Comparison of ENCODE assay signal across 8 mouse cellular contexts in the genomic region with DNA sequence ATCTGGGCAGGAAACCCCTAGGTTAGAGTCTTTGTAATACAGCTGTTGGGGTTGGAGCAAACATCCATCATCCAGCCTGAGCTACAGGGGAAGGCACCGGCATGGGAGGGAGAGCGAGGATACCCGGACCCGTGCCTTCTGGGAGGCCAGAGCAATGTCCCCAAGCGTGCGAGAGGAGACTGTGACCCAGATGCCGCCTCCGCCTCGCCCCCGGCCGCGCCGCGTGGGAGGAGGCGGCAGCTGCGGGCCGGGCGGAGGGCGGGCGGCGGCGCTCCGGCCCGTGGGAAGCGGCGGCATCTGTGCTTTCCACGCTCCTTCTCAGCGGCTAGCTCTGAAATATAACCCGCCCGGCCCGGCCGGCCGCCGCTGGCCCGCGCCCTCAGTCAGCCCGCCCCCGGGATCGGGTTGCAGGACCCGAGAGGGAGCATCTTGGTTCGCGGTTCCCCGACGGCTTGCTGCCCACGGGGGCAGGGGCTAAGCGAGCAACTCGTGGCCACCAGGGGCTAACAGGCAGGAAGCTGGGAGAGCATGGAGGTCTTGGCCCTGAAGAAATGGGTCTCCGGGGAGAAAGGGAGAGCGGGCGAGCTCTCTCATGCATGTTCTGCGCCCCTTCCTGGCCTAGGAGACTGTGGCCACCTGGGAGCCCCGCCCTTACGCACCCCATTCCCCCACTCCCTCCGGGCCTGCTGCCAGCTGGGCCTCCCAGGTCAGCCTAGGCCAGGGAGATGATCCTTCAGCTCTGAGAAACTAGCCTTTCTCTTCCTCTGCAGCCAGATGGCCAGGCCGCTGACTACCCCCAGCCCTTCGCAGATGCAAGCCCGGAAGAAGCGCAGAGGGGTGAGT. TPM values are rescaled to one million over a fixed set of nuclear protein-coding genes. Genes with fewer than 3 reads are reported as not detected.
DNase-seq lines count a peak whose midpoint lies in the region; ATAC-seq and TF ChIP-seq lines count a peak whose summit lies in the region.

No protein-coding gene starts in this region.

- 0 out of 2 replicates have a peak overlapping the region, but pooled peaks have one; percentile 22 for H3K9ac ChIP-seq in forebrain, postnatal 0 days
- peak overlapping the region; percentile 38 for H3K9ac ChIP-seq in limb, embryonic 12.5 days (replicated peaks)
- peak overlapping the region; percentile 52 for H3K9ac ChIP-seq in midbrain, embryonic 16.5 days (ENCODE audit: low read depth, low read length)

- H3K4me2 ChIP-seq in forebrain, postnatal 0 days (ENCODE audit: low read depth) = peak overlapping the region; percentile 41
- H3K4me2 ChIP-seq in limb, embryonic 12.5 days = peak overlapping the region; percentile 66
- H3K4me2 ChIP-seq in midbrain, embryonic 16.5 days (ENCODE audit: low read length) = peak overlapping the region; percentile 52

- peak; percentile 34; the same call in 1 of the 2 replicates for ATAC-seq in forebrain, postnatal 0 days
- 0 out of 4 replicates have a peak, but pooled peaks have one; percentile 3 to 14 for ATAC-seq in hematopoietic stem cell, adult 5-6 weeks (replicated peaks in 1 of 2; ENCODE audit: insufficient read depth in 1 of 2, low FRiP score in 2 of 2, low TSS enrichment in 1 of 2, low read depth in 1 of 2, poor library complexity in 2 of 2, severe bottlenecking in 2 of 2)
- peak; percentile 66; the same call in 1 of the 2 replicates for ATAC-seq in limb, embryonic 12.5 days (ENCODE audit: insufficient number of reproducible peaks, insufficient read depth, low FRiP score, low TSS enrichment, low read depth)
- no peak for ATAC-seq in midbrain, embryonic 16.5 days

- H3K4me1 ChIP-seq in spleen, adult 2 months (ENCODE audit: control insufficient read depth, insufficient read depth, insufficient read length) = peaks cover 19% of the 10 kb centered on the region
- no peaks in the 10 kb centered on the region for H3K4me1 ChIP-seq in forebrain, postnatal 0 days (ENCODE audit: insufficient read depth)
- peaks cover 37% of the 10 kb centered on the region for H3K4me1 ChIP-seq in limb, embryonic 12.5 days (replicated peaks)
- peaks cover 4% of the 10 kb centered on the region; the same call in 1 of the 2 replicates for H3K4me1 ChIP-seq in midbrain, embryonic 16.5 days (ENCODE audit: control insufficient read depth, insufficient read depth, low read length)

- H3K36me3 ChIP-seq in spleen, adult 2 months (ENCODE audit: control insufficient read depth, insufficient read depth, low read length) = no peaks in the 10 kb centered on the region
- no peaks in the 10 kb centered on the region for H3K36me3 ChIP-seq in forebrain, postnatal 0 days (ENCODE audit: insufficient read depth)
- no peaks in the 10 kb centered on the region for H3K36me3 ChIP-seq in limb, embryonic 12.5 days
- H3K36me3 ChIP-seq in midbrain, embryonic 16.5 days (ENCODE audit: control insufficient read depth, insufficient read depth, low read length) = no peaks in the 10 kb centered on the region

- no peaks in the 10 kb centered on the region for H3K9me3 ChIP-seq in forebrain, postnatal 0 days (ENCODE audit: low read length)
- H3K9me3 ChIP-seq in limb, embryonic 12.5 days = no peaks in the 10 kb centered on the region
- H3K9me3 ChIP-seq in midbrain, embryonic 16.5 days (replicated peaks; ENCODE audit: control insufficient read depth, low read length, poor library complexity, severe bottlenecking) = no peaks in the 10 kb centered on the region

- no peak for TF ChIP-seq POLR2A in spleen, adult 2 months (IDR thresholded peaks at IDR 0.05; ENCODE audit: low read depth, low read length)

- H3K27ac ChIP-seq in spleen, adult 2 months (ENCODE audit: insufficient read depth, low read length) = peak overlapping the region; percentile 5; the same call in 1 of the 2 replicates
- H3K27ac ChIP-seq in forebrain, postnatal 0 days (ENCODE audit: low read depth, low read length) = 0 out of 2 replicates have a peak overlapping the region, but pooled peaks have one; percentile 36
- H3K27ac ChIP-seq in limb, embryonic 12.5 days = peak overlapping the region; percentile 42
- H3K27ac ChIP-seq in midbrain, embryonic 16.5 days (ENCODE audit: low read length) = no peak overlapping the region

- no peak for TF ChIP-seq CTCF in spleen, adult 2 months (IDR thresholded peaks at IDR 0.05; ENCODE audit: extremely low read depth, insufficient read depth, insufficient read length, insufficient replicate concordance)
- no peak for TF ChIP-seq CTCF in forebrain, postnatal 0 days (IDR thresholded peaks at IDR 0.05; ENCODE audit: low read depth)

- H3K4me3 ChIP-seq in spleen, adult 2 months (ENCODE audit: extremely low read depth, insufficient read depth, insufficient read length) = peak overlapping the region; percentile 26; the same call in 1 of the 2 replicates
- H3K4me3 ChIP-seq in forebrain, postnatal 0 days (ENCODE audit: low read depth, low read length) = peak overlapping the region; percentile 25
- peak overlapping the region; percentile 38 for H3K4me3 ChIP-seq in limb, embryonic 12.5 days (replicated peaks)
- H3K4me3 ChIP-seq in midbrain, embryonic 16.5 days (ENCODE audit: low read depth, low read length) = peak overlapping the region; percentile 33

- DNase-seq in spleen, adult 2 months (ENCODE audit: low read depth in 1 of 2, low spot score in 2 of 2) = no peak
- no peak for DNase-seq in spleen, adult 12 weeks (ENCODE audit: low spot score)
- DNase-seq in forebrain, postnatal 0 days = no peak
- peak; percentile 49 for DNase-seq in yolk sac, embryonic 10.5 days (ENCODE audit: low spot score)
- no peak for DNase-seq in layer of hippocampus, adult 9-10 months (ENCODE audit: low spot score)

- WGBS in spleen, adult 2 months = 7% methylated on average over 54 of the region's 58 CpGs
- WGBS in forebrain, postnatal 0 days = 13% methylated on average over 52 of the region's 58 CpGs
- 4% methylated on average over 58 of the region's 58 CpGs for WGBS in limb, embryonic 12.5 days
- whole genome bisulfite sequencing in midbrain, embryonic 16.5 days = 5% methylated on average over 55 of the region's 58 CpGs

- H3K27me3 ChIP-seq in spleen, adult 2 months (ENCODE audit: control insufficient read depth, insufficient read depth, low read length) = peaks cover 3% of the 10 kb centered on the region; the same call in 1 of the 2 replicates
- H3K27me3 ChIP-seq in forebrain, postnatal 0 days (ENCODE audit: insufficient read depth, low read length) = peaks cover 23% of the 10 kb centered on the region
- peaks cover 58% of the 10 kb centered on the region for H3K27me3 ChIP-seq in limb, embryonic 12.5 days
- peaks cover 24% of the 10 kb centered on the region for H3K27me3 ChIP-seq in midbrain, embryonic 16.5 days (ENCODE audit: control insufficient read depth, insufficient read depth, low read depth, low read length)

RNA-seq across cellular contexts. Expression of a gene that starts 6.2 kb away (rescaled TPM):
- 2.1 and 2.9 TPM in 2 replicates for polyA plus RNA-seq in spleen, adult 2 months (2012; rRNA removed)
- total RNA-seq in forebrain, postnatal 0 days (2014; rRNA removed) = 3.6 and 6.3 TPM in 2 replicates
- 4.2 and 4.6 TPM in 2 replicates for polyA plus RNA-seq in forebrain, postnatal 0 days (2015; fragmentation: Nextera tagmentation; extraction: Ambion mirVana)
- not detected in 2 replicates for total RNA-seq in hematopoietic stem cell, adult 5-6 weeks (2017)
- 2.8 and 3.2 TPM in 2 replicates for polyA plus RNA-seq in limb, embryonic 12.5 days (2016; fragmentation: Nextera tagmentation; extraction: Ambion mirVana)
- 5.6 and 6.2 TPM in 2 replicates for polyA plus RNA-seq in midbrain, embryonic 16.5 days (2015; fragmentation: Nextera tagmentation; extraction: Ambion mirVana)

RNA-seq across cellular contexts. Expression of a gene that starts 22.6 kb away (rescaled TPM):
- 137 and 201 TPM in 2 replicates for polyA plus RNA-seq in spleen, adult 2 months (2012; rRNA removed)
- 83.7 and 92.6 TPM in 2 replicates for total RNA-seq in forebrain, postnatal 0 days (2014; rRNA removed)
- 24.8 and 28.2 TPM in 2 replicates for polyA plus RNA-seq in forebrain, postnatal 0 days (2015; fragmentation: Nextera tagmentation; extraction: Ambion mirVana)
- 87.7 and 112 TPM in 2 replicates for total RNA-seq in hematopoietic stem cell, adult 5-6 weeks (2017)
- polyA plus RNA-seq in limb, embryonic 12.5 days (2016; fragmentation: Nextera tagmentation; extraction: Ambion mirVana) = 39.9 and 41.7 TPM in 2 replicates
- 28.1 and 29.5 TPM in 2 replicates for polyA plus RNA-seq in midbrain, embryonic 16.5 days (2015; fragmentation: Nextera tagmentation; extraction: Ambion mirVana)

RNA-seq across cellular contexts. Expression of a gene that starts 38.3 kb away (rescaled TPM):
- not detected in 2 replicates for polyA plus RNA-seq in spleen, adult 2 months (2012; rRNA removed)
- total RNA-seq in forebrain, postnatal 0 days (2014; rRNA removed) = 2.4 and 3.4 TPM in 2 replicates
- polyA plus RNA-seq in forebrain, postnatal 0 days (2015; fragmentation: Nextera tagmentation; extraction: Ambion mirVana) = 0.26 and 0.33 TPM in 2 replicates
- total RNA-seq in hematopoietic stem cell, adult 5-6 weeks (2017) = not detected in 2 replicates
- not detected in 2 replicates for polyA plus RNA-seq in limb, embryonic 12.5 days (2016; fragmentation: Nextera tagmentation; extraction: Ambion mirVana)
- 0.15 and 0.17 TPM in 2 replicates for polyA plus RNA-seq in midbrain, embryonic 16.5 days (2015; fragmentation: Nextera tagmentation; extraction: Ambion mirVana)

RNA-seq across cellular contexts. Expression of a gene that starts 56.6 kb away (rescaled TPM):
- not detected in 2 replicates for polyA plus RNA-seq in spleen, adult 2 months (2012; rRNA removed)
- total RNA-seq in forebrain, postnatal 0 days (2014; rRNA removed) = 57.1 and 58.5 TPM in 2 replicates
- polyA plus RNA-seq in forebrain, postnatal 0 days (2015; fragmentation: Nextera tagmentation; extraction: Ambion mirVana) = 45.5 and 78.1 TPM in 2 replicates
- total RNA-seq in hematopoietic stem cell, adult 5-6 weeks (2017) = not detected in 2 replicates
- polyA plus RNA-seq in limb, embryonic 12.5 days (2016; fragmentation: Nextera tagmentation; extraction: Ambion mirVana) = 0.10 and 0.73 TPM in 2 replicates
- polyA plus RNA-seq in midbrain, embryonic 16.5 days (2015; fragmentation: Nextera tagmentation; extraction: Ambion mirVana) = 69.3 and 76.5 TPM in 2 replicates
